Mouse (Mus musculus) CH12.LX (cell line): ENCODE measurements around the gene Pmepa1. TPM values are rescaled to one million over a fixed set of nuclear protein-coding genes. Genes with fewer than 3 reads are reported as not detected.

Source experiments
- DNase-seq: peaks from one replicate; pipeline ENCODE4 v3.0.0-alpha.2; 2013; ENCODE audit errors: extremely low read depth
- H3K27ac ChIP-seq: 2 replicates; pipeline ENCODE4 v1.5.1; 2012; ENCODE audit warnings: low read depth, mild to moderate bottlenecking, control low read depth, moderate library complexity; ENCODE audit not compliant: insufficient read depth
- H3K27me3 ChIP-seq: replicated peaks from 2 replicates; pipeline ENCODE3; 2012; ENCODE audit warnings: inconsistent platforms
- H3K36me3 ChIP-seq, 2 experiments: replicated peaks in 1 of 2; 2 replicates each; pipeline versions ENCODE3 to v1.6.1; 2012; ENCODE audit warnings: inconsistent platforms in 1 of 2, low read length in 1 of 2, mild to moderate bottlenecking in 1 of 2, mixed read lengths in 1 of 2, moderate library complexity in 1 of 2; ENCODE audit not compliant: control insufficient read depth in 1 of 2, insufficient read depth in 1 of 2
- H3K4me1 ChIP-seq, 2 experiments: 2 replicates each; pipeline ENCODE4 v1.6.1; 2012; ENCODE audit warnings: inconsistent platforms in 1 of 2, moderate library complexity in 1 of 2; ENCODE audit not compliant: insufficient read depth in 2 of 2, control insufficient read depth in 1 of 2
- H3K4me2 ChIP-seq: 2 replicates; pipeline ENCODE4 v1.6.1; 2012; ENCODE audit warnings: low read depth, mild to moderate bottlenecking, control low read depth; ENCODE audit not compliant: poor library complexity, insufficient read depth, severe bottlenecking
- H3K4me3 ChIP-seq, 3 experiments: fragments of 150-350 bp in 1 of 3; sonication (generic) in 1 of 3; replicated peaks in 1 of 3; 2 replicates each; pipeline versions ENCODE3 to v1.5.1; 2011 to 2012; ENCODE audit warnings: low read depth in 2 of 3, low read length in 2 of 3, mild to moderate bottlenecking in 2 of 3, moderate library complexity in 2 of 3, control low read depth in 1 of 3, improper control_type of control experiment in 1 of 3, inconsistent platforms in 1 of 3, mixed read lengths in 1 of 3; ENCODE audit not compliant: poor library complexity in 1 of 3
- H3K79me2 ChIP-seq: replicated peaks from 2 replicates; pipeline ENCODE4 v1.6.1; 2012; ENCODE audit warnings: mild to moderate bottlenecking, moderate library complexity; ENCODE audit not compliant: control insufficient read depth, poor library complexity, insufficient read depth, severe bottlenecking; ENCODE audit errors: extremely low read depth
- H3K9ac ChIP-seq: 2 replicates; pipeline ENCODE4 v1.6.1; 2012; ENCODE audit warnings: low read depth, mild to moderate bottlenecking, control low read depth, moderate library complexity; ENCODE audit not compliant: insufficient read depth
- H3K9me3 ChIP-seq: replicated peaks from 2 replicates; pipeline ENCODE3; 2012; ENCODE audit warnings: low read length, inconsistent platforms, mixed read lengths
- BHLHE40 ChIP-seq: IDR thresholded peaks from 2 replicates; pipeline ENCODE4 v1.6.1; 2011; ENCODE audit warnings: mild to moderate bottlenecking, low read depth, low read length, improper control_type of control experiment
- CHD2 ChIP-seq: IDR thresholded peaks from 2 replicates; pipeline ENCODE4 v1.6.1; 2011; ENCODE audit warnings: low read length, improper control_type of control experiment
- CTCF ChIP-seq, 2 experiments: IDR thresholded peaks in 1 of 2; conservative IDR thresholded peaks in 1 of 2; 2 replicates each; pipeline ENCODE4 v1.5.1; 2011 to 2012; ENCODE audit warnings: low read depth in 2 of 2, low read length in 2 of 2, improper control_type of control experiment in 1 of 2, inconsistent platforms in 1 of 2, mild to moderate bottlenecking in 1 of 2, moderate library complexity in 1 of 2
- E2F4 ChIP-seq: IDR thresholded peaks from 2 replicates; pipeline ENCODE4 v1.6.1; 2011; ENCODE audit warnings: low read depth, low read length, improper control_type of control experiment; ENCODE audit not compliant: insufficient replicate concordance
- ELF1 ChIP-seq: IDR thresholded peaks from 2 replicates; pipeline ENCODE4 v1.6.1; 2014; ENCODE audit warnings: low read depth, mild to moderate bottlenecking, inconsistent platforms, low read length, improper control_type of control experiment
- ETS1 ChIP-seq: conservative IDR thresholded peaks from 2 replicates; pipeline ENCODE4 v1.6.1; 2012; ENCODE audit warnings: low read depth, mild to moderate bottlenecking, inconsistent platforms, low read length, improper control_type of control experiment, moderate library complexity
- HCFC1 ChIP-seq: IDR thresholded peaks from 2 replicates; pipeline ENCODE4 v1.6.1; 2012; ENCODE audit warnings: low read depth, mild to moderate bottlenecking, inconsistent platforms, low read length, improper control_type of control experiment
- JUND ChIP-seq: conservative IDR thresholded peaks from 2 replicates; pipeline ENCODE4 v1.6.1; 2011; ENCODE audit warnings: low read depth, low read length, improper control_type of control experiment
- KAT2A ChIP-seq: IDR thresholded peaks from 2 replicates; pipeline ENCODE4 v1.6.1; 2012; ENCODE audit warnings: low read length, improper control_type of control experiment, inconsistent platforms; ENCODE audit not compliant: insufficient replicate concordance
- MAFK ChIP-seq: IDR thresholded peaks from 2 replicates; pipeline ENCODE4 v1.6.1; 2011; ENCODE audit warnings: low read length, improper control_type of control experiment; ENCODE audit not compliant: insufficient replicate concordance
- MAX ChIP-seq: IDR thresholded peaks from 2 replicates; pipeline ENCODE4 v1.6.1; 2011; ENCODE audit warnings: low read length, improper control_type of control experiment
- MAZ ChIP-seq: IDR thresholded peaks from 2 replicates; pipeline ENCODE4 v1.6.1; 2012; ENCODE audit warnings: low read depth, mild to moderate bottlenecking, inconsistent platforms, low read length, improper control_type of control experiment, moderate library complexity
- MEF2A ChIP-seq: IDR thresholded peaks from 2 replicates; pipeline ENCODE4 v1.6.1; 2014; ENCODE audit warnings: low read depth, mild to moderate bottlenecking, inconsistent platforms, low read length, improper control_type of control experiment, borderline replicate concordance
- MYC ChIP-seq: IDR thresholded peaks from 2 replicates; pipeline ENCODE4 v1.6.1; 2011; ENCODE audit warnings: low read depth, mild to moderate bottlenecking, improper control_type of control experiment, low read length
- NELFE ChIP-seq: IDR thresholded peaks from 2 replicates; pipeline ENCODE4 v1.6.1; 2011; ENCODE audit warnings: low read depth, low read length, improper control_type of control experiment
- POLR2A ChIP-seq: IDR thresholded peaks from 2 replicates; pipeline ENCODE4 v1.6.1; 2011; ENCODE audit warnings: low read depth, mild to moderate bottlenecking, improper control_type of control experiment, low read length
- RAD21 ChIP-seq: IDR thresholded peaks from 2 replicates; pipeline ENCODE4 v1.6.1; 2011; ENCODE audit warnings: low read depth, mild to moderate bottlenecking, low read length, improper control_type of control experiment, moderate library complexity
- SMC3 ChIP-seq: IDR thresholded peaks from 2 replicates; pipeline ENCODE4 v1.6.1; 2011; ENCODE audit warnings: low read depth, low read length, improper control_type of control experiment
- TCF12 ChIP-seq: IDR thresholded peaks from 2 replicates; pipeline ENCODE4 v1.6.1; 2014; ENCODE audit warnings: low read depth, mild to moderate bottlenecking, inconsistent platforms, low read length, improper control_type of control experiment
- USF2 ChIP-seq: conservative IDR thresholded peaks from 2 replicates; pipeline ENCODE4 v1.6.1; 2011; ENCODE audit warnings: low read depth, low read length, improper control_type of control experiment
- ZNF384 ChIP-seq: IDR thresholded peaks from 2 replicates; pipeline ENCODE4 v1.6.1; 2012; ENCODE audit warnings: low read depth, low read length, improper control_type of control experiment, inconsistent platforms
- dilution Hi-C: fragments of 300-500 bp; cut with MboI; formaldehyde crosslinking; loops from 2 replicates; pipeline ENCODE4 v1.14.3; 2020; ENCODE audit warnings: low sequenced_read_pairs; ENCODE audit not compliant: extremely low pct_unique_long_range_greater_than_20kb, extremely low pct_ligation_motif_present
- in situ Hi-C: fragments of 300-500 bp; cut with MboI; formaldehyde crosslinking; loops from 3 replicates; pipeline ENCODE4 v1.14.3; 2019; ENCODE audit warnings: low sequenced_read_pairs, low pct_ligation_motif_present, low pct_unique_long_range_greater_than_20kb, mixed read lengths
- polyA plus RNA-seq: library from polyadenylated mRNA; unstranded; fragments of >175 nt; gene quantifications from 2 replicates; pipeline ENCODE4 v1.2.1, GENCODE M21; 2012; ENCODE audit warnings: low read depth; ENCODE audit not compliant: insufficient read length
- total RNA-seq, 2 experiments: library from RNA; depleted of rRNA; stranded (reverse); fragments of 300-350 nt in 1 of 2; fragments of >200 nt in 1 of 2; gene quantifications; 2 replicates each; pipeline ENCODE4 v1.2.3; 2012 to 2014

Gene Pmepa1
- total and polyA plus RNA-seq, 3 experiments = 1.6 to 11.8 (median 9.9) TPM

DNA sequence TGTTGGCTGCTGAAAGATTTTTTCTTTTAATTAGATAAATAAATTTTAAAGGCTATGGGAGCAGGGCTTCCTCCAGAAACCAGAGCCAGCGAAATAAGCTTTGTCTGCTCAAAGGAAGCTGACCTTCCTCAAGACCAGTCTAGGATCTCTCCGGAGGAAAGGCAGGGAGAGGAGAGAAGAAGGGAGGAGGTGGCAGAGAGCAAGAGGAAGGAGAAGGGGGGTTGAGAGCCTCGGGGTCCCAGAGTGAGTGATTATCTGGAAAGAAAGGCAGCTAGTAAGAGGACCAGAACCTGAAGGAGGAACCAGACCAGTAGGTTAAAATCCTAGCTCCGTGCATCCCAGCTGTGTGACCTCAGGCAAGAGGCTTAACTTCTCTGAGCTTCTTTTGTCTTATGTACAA is 31.7 kb upstream of the Pmepa1 start:
- DNase-seq = no peak
- Histone ChIP-seq H3K36me3 (no peaks in the 10 kb centered on the region), H3K27ac (no peak overlapping the region), H3K27me3 (peaks cover 3% of the 10 kb centered on the region), H3K4me1 (peaks cover 2 to 9% of the 10 kb centered on the region in 2 experiments; a peak in 3 of 4 replicates)
- in situ Hi-C loops = no loop called here
- TF ChIP-seq MEF2A (no peak), CTCF (conservative IDR thresholded peaks at IDR 0.05 in 1 of 2, IDR thresholded peaks at IDR 0.05 in 1 of 2; ENCODE audit: low read depth in 2 of 2, low read length in 2 of 2) (no peak), E2F4 (no peak), HCFC1 (no peak), MAFK (no peak), MAZ (no peak), ETS1 (no peak), MYC (no peak), KAT2A (no peak), CHD2 (no peak), BHLHE40 (no peak), NELFE (no peak)
- TF ChIP-seq, all 38 proteins: peak for 0
- Histone ChIP-seq H3K4me3 (no peak overlapping the region), H3K79me2 (no peaks in the 10 kb centered on the region), H3K9ac (no peak overlapping the region), H3K4me2 (no peak overlapping the region), H3K9me3 (no peaks in the 10 kb centered on the region)
- dilution Hi-C loops = no loop called here

DNA sequence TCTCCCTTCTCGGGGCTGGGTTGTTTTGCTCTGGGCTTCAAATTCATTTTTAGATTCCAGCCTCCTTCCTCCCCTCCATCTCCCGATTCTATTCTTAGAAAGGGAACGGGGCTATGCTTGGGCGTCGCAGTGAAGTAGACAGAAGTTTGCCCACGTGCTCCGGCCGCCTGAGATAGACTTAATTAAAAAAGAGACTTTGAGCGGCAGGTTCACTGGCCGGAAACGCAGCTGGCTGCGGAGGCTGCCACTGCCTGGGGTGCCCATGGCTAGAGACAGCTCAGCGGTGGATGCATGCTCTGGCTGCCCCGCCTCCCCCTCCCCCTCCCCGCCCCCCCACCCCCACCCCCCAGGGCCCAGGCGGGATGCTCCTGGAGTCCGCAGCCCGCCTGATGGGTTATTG is 31.2 kb upstream of the Pmepa1 start:
- Histone ChIP-seq H3K27ac (no peak overlapping the region), H3K4me3 (no peak overlapping the region), H3K9ac (no peak overlapping the region), H3K27me3 (peaks cover 3% of the 10 kb centered on the region), H3K36me3 (no peaks in the 10 kb centered on the region), H3K4me2 (no peak overlapping the region), H3K9me3 (no peaks in the 10 kb centered on the region), H3K4me1 (peaks cover 2 to 9% of the 10 kb centered on the region in 2 experiments; a peak in 3 of 4 replicates), H3K79me2 (no peaks in the 10 kb centered on the region)
- DNase-seq = no peak
- in situ Hi-C loops (no loop called here), dilution Hi-C loops (no loop called here)
- TF ChIP-seq MYC (no peak), USF2 (no peak), RAD21 (no peak), CTCF (conservative IDR thresholded peaks at IDR 0.05 in 1 of 2, IDR thresholded peaks at IDR 0.05 in 1 of 2; ENCODE audit: low read depth in 2 of 2, low read length in 2 of 2) (no peak), TCF12 (no peak), MEF2A (no peak), HCFC1 (no peak), POLR2A (no peak), MAFK (no peak), JUND (no peak), NELFE (no peak), SMC3 (no peak), BHLHE40 (no peak), MAX (no peak), ZNF384 (no peak), ELF1 (no peak), E2F4 (no peak)
